Mouse (Mus musculus): Measurements from ENCODE around the gene Spsb1.

DNA sequence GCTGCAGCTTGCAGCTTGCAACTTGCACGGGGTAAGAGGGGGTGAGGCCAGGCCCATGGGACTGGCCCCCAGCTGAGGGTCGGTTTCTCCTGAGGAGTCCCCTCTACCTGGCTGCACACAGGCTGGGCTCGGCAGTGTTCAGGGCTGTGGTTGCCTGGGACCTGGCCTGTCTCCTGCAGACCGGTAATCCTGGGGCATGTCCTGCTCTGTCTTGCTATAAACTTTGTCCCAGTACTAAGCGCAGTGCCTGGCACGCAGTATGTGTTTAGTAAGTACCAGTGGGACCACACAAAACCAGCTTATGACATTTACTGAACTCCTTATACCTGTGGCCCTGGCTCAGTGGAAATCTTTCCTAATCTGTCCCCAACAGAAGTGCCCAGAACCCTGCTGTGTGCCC, 10.8 kb upstream of the Spsb1 start:
- TF ChIP-seq CTCF (conservative IDR thresholded peaks at IDR 0.05 in 1 of 2, IDR thresholded peaks at IDR 0.05 in 1 of 2; ENCODE audit: low read depth in 2 of 2, low read length in 2 of 2) (no peak), MAFK (IDR thresholded peaks at IDR 0.05; ENCODE audit: insufficient replicate concordance, low read length) (no peak), SMC3 (IDR thresholded peaks at IDR 0.05; ENCODE audit: low read depth, low read length) (no peak), EP300 (IDR thresholded peaks at IDR 0.05; ENCODE audit: low read length) (no peak)
